Mouse (Mus musculus) hindbrain, embryonic 13.5 days (tissue): ENCODE data around the gene Zfp462. TPM values are rescaled to one million over a fixed set of nuclear protein-coding genes. Genes with fewer than 3 reads are reported as not detected.
A peak's percentile ranks its signal among the peaks of the same experiment; 100 is the strongest.
"Not testable (repeated sequence)": the region's sequence is repeated elsewhere in the genome, so short reads cannot be mapped to it uniquely, and the experiment has no call there.

Experiments
- ATAC-seq: fragments of 200-750 bp; cut with Nextera tagmentation; 2 replicates; pipeline ENCODE4 v1.8.0; 2017; ENCODE audit warnings: moderate TSS enrichment; ENCODE audit not compliant: low FRiP score
- H3K27ac ChIP-seq: fragments of 300-500 bp; sonication (generic); 2 replicates; pipeline ENCODE4 v1.5.1; 2015; ENCODE audit warnings: inconsistent platforms, mild to moderate bottlenecking, moderate library complexity
- H3K27me3 ChIP-seq: fragments of 300-500 bp; sonication (generic); 2 replicates; pipeline ENCODE4 v1.6.1; 2015; ENCODE audit warnings: mild to moderate bottlenecking, inconsistent platforms
- H3K36me3 ChIP-seq: fragments of 300-500 bp; sonication (generic); 2 replicates; pipeline ENCODE4 v1.6.1; 2015; ENCODE audit warnings: mild to moderate bottlenecking, inconsistent platforms
- H3K4me1 ChIP-seq: fragments of 300-500 bp; sonication (generic); replicated peaks from 2 replicates; pipeline ENCODE4 v1.6.1; 2015; ENCODE audit warnings: inconsistent platforms
- H3K4me2 ChIP-seq: fragments of 300-500 bp; sonication (generic); 2 replicates; pipeline ENCODE4 v1.6.1; 2015; ENCODE audit warnings: inconsistent platforms, mild to moderate bottlenecking, moderate library complexity
- H3K4me3 ChIP-seq: fragments of 300-500 bp; sonication (generic); 2 replicates; pipeline ENCODE4 v1.5.1; 2015; ENCODE audit warnings: mild to moderate bottlenecking, inconsistent platforms
- H3K9ac ChIP-seq: fragments of 300-500 bp; sonication (generic); 2 replicates; pipeline ENCODE4 v1.6.1; 2015; ENCODE audit warnings: mild to moderate bottlenecking, inconsistent platforms
- H3K9me3 ChIP-seq: fragments of 300-500 bp; sonication (generic); 2 replicates; pipeline ENCODE4 v1.6.1; 2016; ENCODE audit warnings: inconsistent platforms
- WGBS: fragments of 180-500 bp; shearing (Covaris S2); methylation state at CpG from one replicate; pipeline ENCODE4 v1.1.7; 2015; 5-methylcytosine and 5-hydroxymethylcytosine counted together
- polyA plus RNA-seq: library from polyadenylated mRNA; unstranded; fragments of >200 nt; fragmentation: Nextera tagmentation; extraction: Ambion mirVana; gene quantifications from 2 replicates; pipeline ENCODE4 v1.2.1, GENCODE M21; 2015

The Zfp462 gene
- polyA plus RNA-seq, 1 experiment from 2014 or later: 18.2 TPM

DNA sequence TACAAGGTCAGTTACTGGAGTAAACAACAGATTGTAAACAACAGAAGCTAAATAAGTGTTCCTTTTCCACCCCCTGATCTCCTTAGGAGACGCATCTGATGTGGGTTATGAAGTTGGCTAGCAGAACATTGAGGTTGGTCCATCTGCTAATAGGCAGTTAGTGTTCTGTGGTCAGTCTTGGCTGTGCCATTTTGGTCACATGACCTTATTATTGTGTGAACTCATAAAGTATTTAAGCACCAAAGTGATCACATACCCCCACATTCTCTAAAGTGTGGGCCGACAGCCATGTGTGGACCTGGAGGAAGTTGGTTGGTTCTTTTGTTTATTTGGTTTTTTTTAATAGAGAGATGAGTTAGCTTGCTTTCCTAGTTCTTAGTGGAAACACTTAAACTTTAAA lies 39.7 kb downstream of the Zfp462 start:
- Histone ChIP-seq H3K4me3 (no peak overlapping the region), H3K27me3 (no peaks in the 10 kb centered on the region), H3K4me2 (no peak overlapping the region), H3K4me1 (peaks cover 13% of the 10 kb centered on the region; the same call in 1 of the 2 replicates), H3K27ac (no peak overlapping the region), H3K9ac (no peak overlapping the region), H3K36me3 (peaks cover 20% of the 10 kb centered on the region), H3K9me3 (no peaks in the 10 kb centered on the region)
- no peak for ATAC-seq
- WGBS: 94% methylated on average over 2 of the region's 2 CpGs

- Histone ChIP-seq H3K27me3 (no peaks in the 10 kb centered on the region), H3K36me3 (peaks cover 6% of the 10 kb centered on the region), H3K4me1 (peaks cover 3% of the 10 kb centered on the region; the same call in 1 of the 2 replicates), H3K4me2 (no peak overlapping the region), H3K9ac (no peak overlapping the region), H3K9me3 (no peaks in the 10 kb centered on the region), H3K4me3 (no peak overlapping the region), H3K27ac (no peak overlapping the region)
- no peak for ATAC-seq
- WGBS: 89% methylated on average over 4 of the region's 4 CpGs
Observed at GRCm38 (mm10) chr4:54986671-54987070, 41.8 kb downstream of the Zfp462 start.

- Histone ChIP-seq H3K36me3 (peaks cover 6% of the 10 kb centered on the region), H3K9me3 (no peaks in the 10 kb centered on the region), H3K4me2 (no peak overlapping the region), H3K9ac (no peak overlapping the region), H3K27ac (no peak overlapping the region), H3K4me3 (no peak overlapping the region), H3K27me3 (no peaks in the 10 kb centered on the region), H3K4me1 (peaks cover 3% of the 10 kb centered on the region; the same call in 1 of the 2 replicates)
- ATAC-seq: no peak
- WGBS: 53% methylated on average over 3 of the region's 3 CpGs
Observed at GRCm38 (mm10) chr4:54987256-54987655, 42.4 kb downstream of the Zfp462 start.

DNA sequence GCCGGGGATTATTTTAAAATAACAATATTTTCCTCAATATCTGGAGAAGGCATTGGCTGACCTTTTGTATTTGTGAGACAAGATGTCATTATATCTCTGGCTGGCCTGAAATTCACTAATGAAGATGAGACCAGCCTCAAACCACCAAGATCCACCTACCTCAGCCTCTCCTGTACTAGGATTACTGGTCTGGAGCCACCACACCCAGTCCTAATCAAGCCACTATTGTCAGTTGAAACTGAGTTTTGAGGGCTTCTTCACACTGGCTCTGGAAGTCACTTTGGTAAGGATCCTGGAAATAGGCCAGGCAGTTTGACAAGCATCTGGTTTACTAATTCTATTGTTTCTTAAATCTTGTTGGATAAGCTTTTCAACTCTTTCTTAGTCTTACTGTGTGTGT lies 43.1 kb downstream of the Zfp462 start:
- WGBS: 92% methylated on average over 1 of the region's 1 CpGs
- Histone ChIP-seq H3K4me3 (no peak overlapping the region), H3K4me1 (peaks cover 3% of the 10 kb centered on the region; the same call in 1 of the 2 replicates), H3K4me2 (no peak overlapping the region), H3K27me3 (no peaks in the 10 kb centered on the region), H3K36me3 (peaks cover 3% of the 10 kb centered on the region), H3K27ac (no peak overlapping the region), H3K9ac (no peak overlapping the region), H3K9me3 (no peaks in the 10 kb centered on the region)
- ATAC-seq: no peak

DNA sequence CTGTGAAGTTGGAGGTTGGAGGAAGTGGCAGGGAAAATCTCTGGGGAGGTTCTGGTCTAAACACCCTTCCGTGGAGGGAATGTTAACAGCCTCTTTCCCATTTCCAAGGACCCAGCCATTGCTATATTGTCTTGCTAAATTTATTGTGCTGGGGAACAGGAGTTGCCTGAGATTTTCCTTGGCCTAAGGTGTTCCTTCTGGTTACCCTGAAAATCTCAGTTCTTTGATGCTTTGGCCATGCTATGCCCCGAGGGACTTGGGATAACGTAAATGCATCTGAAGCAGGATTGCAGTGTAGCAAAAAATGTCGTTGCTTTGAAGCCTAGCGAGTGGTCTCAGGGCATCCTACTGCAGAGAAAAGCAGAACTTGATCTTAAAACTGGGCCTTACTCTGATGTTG lies 47.1 kb downstream of the Zfp462 start:
- Histone ChIP-seq H3K9me3 (no peaks in the 10 kb centered on the region), H3K4me2 (no peak overlapping the region), H3K36me3 (peaks cover 12% of the 10 kb centered on the region), H3K27me3 (no peaks in the 10 kb centered on the region), H3K4me1 (no peaks in the 10 kb centered on the region), H3K27ac (no peak overlapping the region), H3K9ac (no peak overlapping the region), H3K4me3 (no peak overlapping the region)
- ATAC-seq: no peak
- WGBS: 63% methylated on average over 5 of the region's 5 CpGs

- not testable (repeated sequence) for H3K27ac ChIP-seq, H3K27me3 ChIP-seq
Observed at GRCm38 (mm10) chr4:54993001-54993400, 48.2 kb downstream of the Zfp462 start.

DNA sequence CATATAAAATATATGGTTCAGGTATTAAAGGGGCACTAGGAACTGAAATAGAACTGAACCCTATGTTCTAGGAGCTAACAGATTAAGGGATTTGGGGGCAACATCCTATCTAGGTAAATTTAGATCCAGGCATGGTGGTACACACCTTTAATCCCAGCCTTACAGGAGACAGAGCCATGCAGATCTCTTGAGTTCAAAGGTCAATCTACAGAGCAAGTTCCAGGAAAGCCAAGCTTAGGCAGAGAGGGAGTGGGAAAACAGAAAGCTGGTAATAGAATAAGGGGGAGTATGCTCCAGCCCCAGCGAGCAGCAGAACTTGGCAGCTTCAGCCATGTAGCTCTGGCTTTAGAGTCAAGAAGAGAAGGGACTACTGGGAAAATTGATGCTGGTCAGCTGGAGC lies 50.4 kb downstream of the Zfp462 start:
- Histone ChIP-seq H3K4me3 (no peak overlapping the region), H3K4me1 (no peaks in the 10 kb centered on the region), H3K27ac (no peak overlapping the region), H3K4me2 (no peak overlapping the region), H3K9ac (no peak overlapping the region), H3K9me3 (no peaks in the 10 kb centered on the region), H3K36me3 (peaks cover 12% of the 10 kb centered on the region), H3K27me3 (no peaks in the 10 kb centered on the region)
- ATAC-seq: no peak
- WGBS: 100% methylated on average over 1 of the region's 1 CpGs

More at GRCm38 (mm10) chr4:54993001-54993400, 48.2 kb downstream of the Zfp462 start:
- H3K9me3 ChIP-seq, H3K4me1 ChIP-seq, H3K9ac ChIP-seq, H3K4me2 ChIP-seq, H3K4me3 ChIP-seq, ATAC-seq: not testable (repeated sequence)
- peaks cover 12% of the 10 kb centered on the region for H3K36me3 ChIP-seq

GRCm38 (mm10) chr4:54996064-54996463 lies 51.2 kb downstream of the Zfp462 start:
- Histone ChIP-seq H3K27ac (no peak overlapping the region), H3K9me3 (no peaks in the 10 kb centered on the region), H3K9ac (no peak overlapping the region), H3K4me3 (no peak overlapping the region), H3K4me2 (no peak overlapping the region), H3K36me3 (peaks cover 12% of the 10 kb centered on the region), H3K4me1 (no peaks in the 10 kb centered on the region), H3K27me3 (no peaks in the 10 kb centered on the region)
- 95% methylated on average over 2 of the region's 2 CpGs for WGBS
- no peak for ATAC-seq

DNA sequence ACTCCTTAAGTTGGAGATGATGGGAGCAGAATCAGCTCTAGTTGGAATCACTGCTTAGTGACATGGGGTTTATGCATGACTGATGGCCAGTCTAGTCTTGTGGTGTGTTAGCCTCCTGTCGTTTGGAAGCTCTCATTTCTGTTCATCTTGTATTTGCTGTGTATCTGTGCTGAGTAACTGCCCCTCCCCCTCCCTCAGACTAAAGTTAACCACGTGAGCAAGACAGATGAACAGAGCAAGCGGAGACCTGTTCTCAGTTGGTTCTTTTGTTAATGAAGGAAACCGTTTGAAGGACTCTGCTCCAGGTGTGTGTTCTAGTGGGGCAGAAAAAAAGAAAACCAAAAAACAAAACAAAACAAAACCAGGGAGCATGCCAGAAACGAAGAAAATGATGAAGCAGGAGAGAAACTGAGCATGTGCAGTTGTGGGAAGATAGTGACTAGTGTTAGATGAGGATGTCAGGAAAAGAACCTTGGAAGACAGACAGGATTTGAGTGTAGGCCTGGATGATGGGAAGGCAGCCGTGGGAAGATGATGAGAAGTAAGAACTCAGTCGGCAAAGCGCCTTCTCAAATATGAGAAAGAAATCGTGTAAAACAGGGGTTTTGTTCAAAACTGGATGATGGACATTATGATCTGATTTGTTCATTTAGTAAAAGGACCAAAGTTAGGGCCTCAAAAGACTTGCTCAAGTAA lies 53.4 kb downstream of the Zfp462 start:
- H3K4me1 ChIP-seq: peaks cover 10% of the 10 kb centered on the region
- H3K27me3 ChIP-seq: no peaks in the 10 kb centered on the region
- no peak overlapping the region for H3K4me3 ChIP-seq
- ATAC-seq: no peak
- H3K9ac ChIP-seq: no peak overlapping the region
- 78% methylated on average over 9 of the region's 9 CpGs for WGBS
- peaks cover 12% of the 10 kb centered on the region for H3K36me3 ChIP-seq
- H3K4me2 ChIP-seq: no peak overlapping the region
- 0 out of 2 replicates have a peak overlapping the region, but pooled peaks have one; percentile 9 for H3K27ac ChIP-seq
- no peaks in the 10 kb centered on the region for H3K9me3 ChIP-seq

DNA sequence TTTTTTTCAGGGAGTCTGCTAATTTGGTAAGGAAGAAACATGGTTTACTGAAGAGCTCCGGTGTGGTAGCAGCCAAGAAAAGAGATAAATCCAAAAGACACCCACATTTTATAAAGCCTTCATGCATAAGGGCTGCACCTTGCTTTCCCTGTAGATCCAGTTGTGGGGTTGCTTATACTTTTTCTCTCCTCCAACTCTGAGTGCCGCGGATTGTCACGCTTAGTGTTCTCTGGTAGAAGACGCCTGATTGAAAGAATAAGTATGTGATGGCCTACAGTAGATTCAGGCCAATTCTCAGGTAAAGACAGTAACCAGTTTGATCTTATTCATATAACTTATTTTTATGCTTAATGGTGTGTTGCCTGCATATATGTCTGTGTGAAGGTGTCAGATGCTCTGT lies 54.7 kb downstream of the Zfp462 start:
- peaks cover 12% of the 10 kb centered on the region for H3K36me3 ChIP-seq
- no peak overlapping the region for H3K4me2 ChIP-seq
- H3K4me3 ChIP-seq: no peak overlapping the region
- H3K27me3 ChIP-seq: no peaks in the 10 kb centered on the region
- 97% methylated on average over 5 of the region's 5 CpGs for WGBS
- no peak for ATAC-seq
- no peak overlapping the region for H3K9ac ChIP-seq
- no peak overlapping the region for H3K27ac ChIP-seq
- H3K9me3 ChIP-seq: no peaks in the 10 kb centered on the region
- H3K4me1 ChIP-seq: peaks cover 23% of the 10 kb centered on the region

- no peak overlapping the region for H3K4me2 ChIP-seq
- peaks cover 3% of the 10 kb centered on the region for H3K36me3 ChIP-seq
- no peak overlapping the region for H3K4me3 ChIP-seq
- WGBS: 81% methylated on average over 3 of the region's 3 CpGs
- peaks cover 41% of the 10 kb centered on the region for H3K4me1 ChIP-seq
- no peaks in the 10 kb centered on the region for H3K27me3 ChIP-seq
- no peak for ATAC-seq
- H3K9ac ChIP-seq: no peak overlapping the region
- H3K9me3 ChIP-seq: no peaks in the 10 kb centered on the region
- no peak overlapping the region for H3K27ac ChIP-seq
Observed at GRCm38 (mm10) chr4:55001386-55001785, 56.5 kb downstream of the Zfp462 start.

DNA sequence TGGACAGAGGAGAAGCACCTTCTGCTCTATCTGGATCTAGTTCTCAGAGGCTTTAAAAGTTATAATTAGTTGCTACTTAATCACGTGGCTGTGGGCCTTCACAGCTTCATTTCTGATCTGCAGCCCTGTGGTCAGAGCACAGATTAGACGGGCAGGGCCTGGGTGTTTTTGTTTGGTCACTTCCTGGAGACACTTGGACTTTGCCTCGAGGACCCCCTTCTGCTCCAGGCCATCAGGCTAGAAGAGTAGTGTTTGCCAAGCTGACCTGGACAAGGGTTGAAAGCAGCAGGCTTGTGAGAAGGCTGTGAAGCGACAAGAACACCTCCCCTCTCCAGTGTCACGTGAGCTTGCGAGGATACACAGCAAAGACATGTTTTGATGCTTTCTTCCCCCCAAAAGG lies 58.3 kb downstream of the Zfp462 start:
- H3K36me3 ChIP-seq: peaks cover 9% of the 10 kb centered on the region
- no peak overlapping the region for H3K4me3 ChIP-seq
- peaks cover 43% of the 10 kb centered on the region for H3K4me1 ChIP-seq
- no peaks in the 10 kb centered on the region for H3K27me3 ChIP-seq
- H3K27ac ChIP-seq: peak overlapping the region; percentile 91; the same call in 1 of the 2 replicates
- WGBS: 80% methylated on average over 6 of the region's 6 CpGs
- no peaks in the 10 kb centered on the region for H3K9me3 ChIP-seq
- H3K4me2 ChIP-seq: no peak overlapping the region
- no peak overlapping the region for H3K9ac ChIP-seq
- ATAC-seq: no peak

DNA sequence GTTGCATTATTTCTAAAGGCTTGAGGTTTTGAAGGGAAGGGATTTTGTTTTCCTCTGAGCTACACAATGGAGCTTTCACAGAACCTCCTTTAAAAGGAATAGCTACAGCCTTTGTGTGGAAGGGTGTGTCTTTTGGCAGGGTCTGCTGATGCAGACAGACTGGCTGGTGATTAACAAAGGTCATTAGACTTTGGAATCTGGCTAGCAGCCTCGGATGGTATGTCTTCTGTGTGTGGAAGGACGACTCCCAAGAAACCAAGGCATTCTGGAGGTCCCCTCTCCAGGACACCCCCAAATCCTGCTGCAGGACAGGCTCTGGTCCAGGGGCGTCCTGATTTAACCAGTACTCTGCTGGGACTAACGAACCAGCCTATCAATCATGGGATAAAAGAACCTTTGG lies 60.2 kb downstream of the Zfp462 start:
- peaks cover 29% of the 10 kb centered on the region for H3K36me3 ChIP-seq
- H3K27me3 ChIP-seq: no peaks in the 10 kb centered on the region

More for the DNA sequence above, 60.2 kb downstream of the Zfp462 start:
- peaks cover 43% of the 10 kb centered on the region for H3K4me1 ChIP-seq
- H3K4me3 ChIP-seq: no peak overlapping the region; the same call in 1 of the 2 replicates
- no peaks in the 10 kb centered on the region for H3K9me3 ChIP-seq
- 2% methylated on average over 4 of the region's 4 CpGs for WGBS
- peak overlapping the region; percentile 91 for H3K27ac ChIP-seq
- peak overlapping the region; percentile 49; the same call in 1 of the 2 replicates for H3K9ac ChIP-seq
- peak; percentile 79 for ATAC-seq
- peak overlapping the region; percentile 41 for H3K4me2 ChIP-seq
